In the genomic region with DNA sequence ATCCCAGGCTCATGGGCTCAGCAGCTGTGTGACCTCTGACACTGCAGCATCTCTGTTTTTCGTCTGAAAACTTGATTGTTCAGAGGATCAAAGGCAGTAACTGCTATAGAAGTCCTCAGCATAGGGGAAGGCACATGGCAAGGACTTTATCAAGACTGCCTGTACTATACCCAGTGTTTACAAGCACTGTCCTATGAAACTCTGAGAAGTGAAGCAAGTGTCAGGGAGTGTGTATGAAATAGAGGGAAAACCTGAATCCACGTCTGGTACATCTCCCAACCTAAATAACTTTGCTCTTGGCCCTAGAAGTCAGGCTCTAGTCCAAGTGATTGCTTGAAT, we compare ENCODE assay signal across 21 mouse cellular contexts.
DNase-seq lines count a peak whose midpoint lies in the region; ATAC-seq lines count a peak whose summit lies in the region.
"Had no signal": no experiment of that assay in that cellular context is flagged by ENCODE, and none has a peak within 500 bp of the region (broad histone marks: within the 10 kb centered on the region; RNA-seq: fewer than 3 reads in every experiment).

No protein-coding gene starts in this region.

- H3K4me1 ChIP-seq in embryonic facial prominence, embryonic 10.5 days: peaks cover 31% of the 10 kb centered on the region
- no peaks in the 10 kb centered on the region for H3K4me1 ChIP-seq in embryonic facial prominence, embryonic 11.5 days (ENCODE audit: control insufficient read depth, insufficient read depth, low read length)
- H3K4me1 ChIP-seq in stomach, embryonic 16.5 days (ENCODE audit: control insufficient read depth, insufficient read depth, low read length): 0 out of 2 replicates have a peak, but pooled peaks cover 3% of the 10 kb centered on the region
- peaks cover 11% of the 10 kb centered on the region; the same call in 1 of the 2 replicates for H3K4me1 ChIP-seq in kidney, embryonic 15.5 days
- H3K4me1 ChIP-seq: forebrain, embryonic 12.5 days had no signal

- WGBS in embryonic facial prominence, embryonic 10.5 days: 29% methylated on average over 2 of the region's 2 CpGs
- WGBS in embryonic facial prominence, embryonic 11.5 days: 31% methylated on average over 2 of the region's 2 CpGs
- 27% methylated on average over 2 of the region's 2 CpGs for WGBS in stomach, embryonic 16.5 days
- WGBS in kidney, embryonic 15.5 days: 37% methylated on average over 2 of the region's 2 CpGs

- no peak overlapping the region for H3K9ac ChIP-seq in embryonic facial prominence, embryonic 11.5 days (replicated peaks; ENCODE audit: low read length)
- H3K9ac ChIP-seq in stomach, embryonic 16.5 days (ENCODE audit: low read length): no peak overlapping the region
- H3K9ac ChIP-seq in kidney, embryonic 15.5 days: no peak overlapping the region
- H3K9ac ChIP-seq: embryonic facial prominence, embryonic 12.5 days; forebrain, embryonic 12.5 days; forebrain, postnatal 0 days; heart, embryonic 15.5 days; hindbrain, embryonic 13.5 days had no signal

- DNase-seq in heart, adult 11 months: peak; percentile 27
- no peak for DNase-seq in heart, adult 18-20 months
- peak; percentile 32 for DNase-seq in embryonic facial prominence, embryonic 10.5 days (ENCODE audit: low spot score)
- DNase-seq in embryonic facial prominence, embryonic 11.5 days (ENCODE audit: low spot score): peak; percentile 21
- DNase-seq: adrenal gland, adult 2 months; adrenal gland, postnatal 25 days; cerebellum, adult 2 months; cerebellum, postnatal 10 days; forebrain, postnatal 0 days; gastrocnemius, postnatal 14 days; heart, adult 2 months; heart, postnatal 14 days; kidney, adult 11 months had no signal

- H3K4me2 ChIP-seq in embryonic facial prominence, embryonic 11.5 days (ENCODE audit: low read depth, low read length): no peak overlapping the region
- H3K4me2 ChIP-seq in stomach, embryonic 16.5 days (ENCODE audit: low read depth, low read length): no peak overlapping the region
- no peak overlapping the region for H3K4me2 ChIP-seq in kidney, embryonic 15.5 days
- H3K4me2 ChIP-seq: embryonic facial prominence, embryonic 12.5 days; forebrain, embryonic 12.5 days; heart, embryonic 11.5 days; heart, embryonic 15.5 days; hindbrain, embryonic 13.5 days had no signal

- H3K36me3 ChIP-seq in embryonic facial prominence, embryonic 10.5 days (replicated peaks): no peaks in the 10 kb centered on the region
- no peaks in the 10 kb centered on the region for H3K36me3 ChIP-seq in embryonic facial prominence, embryonic 11.5 days (replicated peaks; ENCODE audit: control insufficient read depth, insufficient read depth, low read depth, low read length)
- no peaks in the 10 kb centered on the region for H3K36me3 ChIP-seq in stomach, embryonic 16.5 days (ENCODE audit: control insufficient read depth, insufficient read depth, low read length)
- H3K36me3 ChIP-seq in kidney, embryonic 15.5 days: no peaks in the 10 kb centered on the region
- H3K36me3 ChIP-seq: embryonic facial prominence, embryonic 12.5 days; forebrain, embryonic 12.5 days; heart, embryonic 15.5 days; hindbrain, embryonic 13.5 days had no signal

- ATAC-seq in embryonic facial prominence, embryonic 11.5 days (replicated peaks; ENCODE audit: insufficient number of reproducible peaks, low FRiP score, low TSS enrichment, low read depth): no peak
- ATAC-seq in stomach, embryonic 16.5 days (ENCODE audit: insufficient read depth, low FRiP score): peak; percentile 61; the same call in 1 of the 2 replicates
- ATAC-seq in kidney, embryonic 15.5 days (replicated peaks; ENCODE audit: low FRiP score): no peak
- ATAC-seq: forebrain, postnatal 0 days; hindbrain, postnatal 0 days had no signal

- no peaks in the 10 kb centered on the region for H3K9me3 ChIP-seq in embryonic facial prominence, embryonic 10.5 days
- H3K9me3 ChIP-seq in embryonic facial prominence, embryonic 11.5 days (replicated peaks; ENCODE audit: control insufficient read depth, low read length): no peaks in the 10 kb centered on the region
- no peaks in the 10 kb centered on the region for H3K9me3 ChIP-seq in stomach, embryonic 16.5 days (replicated peaks; ENCODE audit: control insufficient read depth, low read length)
- H3K9me3 ChIP-seq in kidney, embryonic 15.5 days (replicated peaks): no peaks in the 10 kb centered on the region
- H3K9me3 ChIP-seq: embryonic facial prominence, embryonic 12.5 days; forebrain, embryonic 12.5 days; heart, embryonic 15.5 days; hindbrain, embryonic 13.5 days had no signal

- H3K27me3 ChIP-seq in embryonic facial prominence, embryonic 10.5 days (replicated peaks; ENCODE audit: low read depth, poor library complexity, severe bottlenecking): no peaks in the 10 kb centered on the region
- no peaks in the 10 kb centered on the region for H3K27me3 ChIP-seq in embryonic facial prominence, embryonic 11.5 days (ENCODE audit: control insufficient read depth, insufficient read depth, low read length)
- no peaks in the 10 kb centered on the region for H3K27me3 ChIP-seq in stomach, embryonic 16.5 days (ENCODE audit: control insufficient read depth, insufficient read depth, low read length)
- H3K27me3 ChIP-seq in kidney, embryonic 15.5 days: no peaks in the 10 kb centered on the region
- H3K27me3 ChIP-seq: embryonic facial prominence, embryonic 12.5 days; forebrain, embryonic 12.5 days; heart, embryonic 15.5 days; hindbrain, embryonic 13.5 days had no signal

- no peak overlapping the region for H3K4me3 ChIP-seq in embryonic facial prominence, embryonic 10.5 days
- no peak overlapping the region for H3K4me3 ChIP-seq in embryonic facial prominence, embryonic 11.5 days (ENCODE audit: low read depth, low read length)
- H3K4me3 ChIP-seq in stomach, embryonic 16.5 days (replicated peaks; ENCODE audit: low read length): no peak overlapping the region
- H3K4me3 ChIP-seq in kidney, embryonic 15.5 days (replicated peaks): no peak overlapping the region
- H3K4me3 ChIP-seq: embryonic facial prominence, embryonic 12.5 days; forebrain, embryonic 12.5 days; heart, adult 2 months; heart, embryonic 15.5 days; hindbrain, embryonic 13.5 days had no signal

- H3K27ac ChIP-seq in embryonic facial prominence, embryonic 10.5 days (replicated peaks): peak overlapping the region; percentile 15; the same call in 1 of the 2 replicates
- H3K27ac ChIP-seq in embryonic facial prominence, embryonic 11.5 days (replicated peaks; ENCODE audit: low read depth, low read length): no peak overlapping the region
- H3K27ac ChIP-seq in stomach, embryonic 16.5 days (ENCODE audit: low read length): no peak overlapping the region
- no peak overlapping the region for H3K27ac ChIP-seq in kidney, embryonic 15.5 days
- H3K27ac ChIP-seq: forebrain, embryonic 12.5 days; heart, adult 2 months; heart, embryonic 15.5 days; hindbrain, embryonic 13.5 days had no signal

Comparison
In these comparisons a context has a peak if more than half of its experiments do, and no peak if none do; other contexts are left out.
1. DNase-seq: peak in heart, adult 11 months (single experiment), embryonic facial prominence, embryonic 10.5 days (single experiment) and embryonic facial prominence, embryonic 11.5 days (single experiment); none in heart, adult 18-20 months (0 of 2).